Mouse (Mus musculus): ENCODE measurements around the gene Olfr1013. TPM values are rescaled to one million over a fixed set of nuclear protein-coding genes. Genes with fewer than 3 reads are reported as not detected.

Gene Olfr1013
- polyA plus RNA-seq (2014; fragmentation: Illumina TruSeq; extraction: RNeasy Lipid Tissue Mini Kit (QIAGEN cat#74804); ENCODE audit: low read depth, low replicate concordance): not detected

DNA sequence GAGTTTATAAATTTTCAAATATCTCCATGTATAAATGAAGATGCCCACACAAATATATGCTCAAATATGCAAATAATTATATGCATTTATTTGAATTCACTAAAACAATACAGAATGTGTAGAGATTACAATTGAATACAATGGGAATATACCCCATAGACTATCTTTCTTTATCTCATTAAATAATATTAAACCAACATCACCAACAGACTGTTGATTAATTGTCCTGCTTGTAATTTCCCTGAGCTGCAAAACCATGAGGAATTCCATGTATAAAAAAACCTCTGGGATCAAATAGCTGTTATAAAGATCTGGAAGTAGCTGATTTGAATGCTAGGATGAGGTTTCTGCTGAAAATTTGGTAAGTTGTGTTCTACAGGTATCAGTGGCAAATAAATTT, at the start of gene Olfr1013:
Gene Olfr1013, plus strand, starts transcription at position 301 of the 400 bp plus-strand sequence.

DNA sequence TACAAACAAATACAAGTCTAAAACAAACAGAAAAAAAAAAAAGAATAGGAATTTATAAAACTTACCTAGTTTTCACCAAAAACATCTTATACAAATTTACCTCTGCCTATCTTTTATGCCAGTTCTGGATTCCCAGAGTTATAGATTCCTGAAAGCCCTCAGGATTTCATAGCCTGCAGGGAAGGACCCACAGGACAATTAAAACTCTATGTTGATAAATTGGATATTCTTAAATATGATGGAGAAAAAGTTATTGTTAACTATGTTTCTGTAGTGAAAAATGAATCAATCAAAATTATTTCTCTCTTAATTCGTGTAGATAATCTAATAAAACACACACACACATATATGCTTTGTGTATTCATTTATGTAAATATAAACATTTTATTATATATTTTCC, 4.2 kb upstream of the Olfr1013 start, which contains the start of gene Olfr1012:
Gene Olfr1012, minus strand, starts transcription at position 101 of the 400 bp plus-strand sequence.

DNA sequence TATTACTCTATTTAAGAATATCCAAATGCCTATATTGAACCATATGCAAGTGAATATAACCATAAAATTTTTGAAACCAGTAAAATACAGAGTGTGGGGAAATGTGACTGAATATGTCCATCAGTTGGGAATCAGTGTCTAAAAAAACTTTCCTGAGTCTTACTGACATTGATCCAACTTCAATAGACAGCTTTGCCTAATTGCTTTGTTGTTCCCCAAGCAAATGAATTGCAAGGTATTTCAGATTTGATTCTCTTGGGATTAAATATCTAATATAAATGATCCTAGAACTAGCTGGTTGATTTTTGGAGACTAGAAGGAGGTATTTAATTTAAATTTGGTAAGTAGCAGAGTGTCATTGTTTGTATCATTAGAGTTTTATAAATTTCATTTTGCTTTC, 5.5 kb downstream of the Olfr1013 start, which contains the start of gene Olfr1014:
Gene Olfr1014, plus strand, starts transcription at position 301 of the 400 bp plus-strand sequence.

GRCm38 (mm10) chr2:85781717-85782116, 14.8 kb downstream of the Olfr1013 start, which contains the start of gene Olfr1015:
Gene Olfr1015 (plus strand): TSS chr2:85782017.

GRCm38 (mm10) chr2:85802444-85802843, 35.5 kb downstream of the Olfr1013 start, which contains the start of gene Olfr1016:
Gene Olfr1016 (minus strand): TSS chr2:85802544.

DNA sequence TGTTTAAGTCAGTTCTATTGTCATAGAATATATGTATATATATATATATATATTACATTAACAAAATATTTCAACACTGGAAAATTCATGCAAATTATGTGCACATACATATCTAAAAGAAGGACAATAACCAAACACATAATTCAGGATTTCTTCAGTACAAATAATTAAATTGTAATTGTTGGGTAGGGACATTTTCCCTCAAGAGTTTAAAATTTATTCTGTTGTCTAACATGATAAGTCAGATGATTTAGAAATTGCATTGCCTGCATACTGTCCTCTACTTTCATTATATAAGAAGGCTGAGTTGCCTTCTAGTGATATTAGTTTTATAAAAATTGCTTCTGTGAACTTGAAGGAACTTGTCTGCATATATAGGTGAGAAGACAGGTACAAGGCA, 51.3 kb downstream of the Olfr1013 start, which contains the start of gene Olfr1018:
Gene Olfr1018, plus strand, starts transcription at position 301 of the 400 bp plus-strand sequence.

Other genes starting within 250 kb of the Olfr1013 start
- not detected for gene 4833423E24Rik, start 248.1 kb upstream of the Olfr1013 start, polyA plus RNA-seq (2014; fragmentation: Illumina TruSeq; extraction: RNeasy Lipid Tissue Mini Kit (QIAGEN cat#74804); ENCODE audit: low read depth, low replicate concordance)
- not detected for gene Olfr996, start 187.9 kb upstream of the Olfr1013 start, polyA plus RNA-seq (2014; fragmentation: Illumina TruSeq; extraction: RNeasy Lipid Tissue Mini Kit (QIAGEN cat#74804); ENCODE audit: low read depth, low replicate concordance)
- gene Olfr998, start 178.2 kb upstream of the Olfr1013 start, polyA plus RNA-seq (2014; fragmentation: Illumina TruSeq; extraction: RNeasy Lipid Tissue Mini Kit (QIAGEN cat#74804); ENCODE audit: low read depth, low replicate concordance): not detected
- gene Olfr1000, start 155.2 kb upstream of the Olfr1013 start, polyA plus RNA-seq (2014; fragmentation: Illumina TruSeq; extraction: RNeasy Lipid Tissue Mini Kit (QIAGEN cat#74804); ENCODE audit: low read depth, low replicate concordance): not detected
- gene Olfr1002, start 116.4 kb upstream of the Olfr1013 start, polyA plus RNA-seq (2014; fragmentation: Illumina TruSeq; extraction: RNeasy Lipid Tissue Mini Kit (QIAGEN cat#74804); ENCODE audit: low read depth, low replicate concordance): not detected
- not detected for gene Olfr154, start 102.6 kb upstream of the Olfr1013 start, polyA plus RNA-seq (2014; fragmentation: Illumina TruSeq; extraction: RNeasy Lipid Tissue Mini Kit (QIAGEN cat#74804); ENCODE audit: low read depth, low replicate concordance)
- not detected for gene Olfr1006, start 88.3 kb upstream of the Olfr1013 start, polyA plus RNA-seq (2014; fragmentation: Illumina TruSeq; extraction: RNeasy Lipid Tissue Mini Kit (QIAGEN cat#74804); ENCODE audit: low read depth, low replicate concordance)
- gene Olfr1008, start 77.7 kb upstream of the Olfr1013 start, polyA plus RNA-seq (2014; fragmentation: Illumina TruSeq; extraction: RNeasy Lipid Tissue Mini Kit (QIAGEN cat#74804); ENCODE audit: low read depth, low replicate concordance): not detected
- gene Olfr1009, start 51.7 kb upstream of the Olfr1013 start, polyA plus RNA-seq (2014; fragmentation: Illumina TruSeq; extraction: RNeasy Lipid Tissue Mini Kit (QIAGEN cat#74804); ENCODE audit: low read depth, low replicate concordance): not detected
- not detected for gene Olfr1012, start 4.3 kb upstream of the Olfr1013 start, polyA plus RNA-seq (2014; fragmentation: Illumina TruSeq; extraction: RNeasy Lipid Tissue Mini Kit (QIAGEN cat#74804); ENCODE audit: low read depth, low replicate concordance)
- not detected for gene Olfr1014, start 5.6 kb downstream of the Olfr1013 start, polyA plus RNA-seq (2014; fragmentation: Illumina TruSeq; extraction: RNeasy Lipid Tissue Mini Kit (QIAGEN cat#74804); ENCODE audit: low read depth, low replicate concordance)
- not detected for gene Olfr1015, start 14.9 kb downstream of the Olfr1013 start, polyA plus RNA-seq (2014; fragmentation: Illumina TruSeq; extraction: RNeasy Lipid Tissue Mini Kit (QIAGEN cat#74804); ENCODE audit: low read depth, low replicate concordance)
- gene Olfr1016, start 35.4 kb downstream of the Olfr1013 start, polyA plus RNA-seq (2014; fragmentation: Illumina TruSeq; extraction: RNeasy Lipid Tissue Mini Kit (QIAGEN cat#74804); ENCODE audit: low read depth, low replicate concordance): not detected
- not detected for gene Olfr1018, start 51.4 kb downstream of the Olfr1013 start, polyA plus RNA-seq (2014; fragmentation: Illumina TruSeq; extraction: RNeasy Lipid Tissue Mini Kit (QIAGEN cat#74804); ENCODE audit: low read depth, low replicate concordance)
- gene Olfr1019, start 78.4 kb downstream of the Olfr1013 start, polyA plus RNA-seq (2014; fragmentation: Illumina TruSeq; extraction: RNeasy Lipid Tissue Mini Kit (QIAGEN cat#74804); ENCODE audit: low read depth, low replicate concordance): not detected
- not detected for gene Olfr1020, start 79.9 kb downstream of the Olfr1013 start, polyA plus RNA-seq (2014; fragmentation: Illumina TruSeq; extraction: RNeasy Lipid Tissue Mini Kit (QIAGEN cat#74804); ENCODE audit: low read depth, low replicate concordance)
- not detected for gene Olfr1022, start 101.5 kb downstream of the Olfr1013 start, polyA plus RNA-seq (2014; fragmentation: Illumina TruSeq; extraction: RNeasy Lipid Tissue Mini Kit (QIAGEN cat#74804); ENCODE audit: low read depth, low replicate concordance)
- gene Olfr1023, start 118.5 kb downstream of the Olfr1013 start, polyA plus RNA-seq (2014; fragmentation: Illumina TruSeq; extraction: RNeasy Lipid Tissue Mini Kit (QIAGEN cat#74804); ENCODE audit: low read depth, low replicate concordance): not detected
- gene Olfr1024, start 138.0 kb downstream of the Olfr1013 start, polyA plus RNA-seq (2014; fragmentation: Illumina TruSeq; extraction: RNeasy Lipid Tissue Mini Kit (QIAGEN cat#74804); ENCODE audit: low read depth, low replicate concordance): not detected
- not detected for gene Olfr1025-ps1, start 148.1 kb downstream of the Olfr1013 start, polyA plus RNA-seq (2014; fragmentation: Illumina TruSeq; extraction: RNeasy Lipid Tissue Mini Kit (QIAGEN cat#74804); ENCODE audit: low read depth, low replicate concordance)
- not detected for gene Olfr1026, start 154.5 kb downstream of the Olfr1013 start, polyA plus RNA-seq (2014; fragmentation: Illumina TruSeq; extraction: RNeasy Lipid Tissue Mini Kit (QIAGEN cat#74804); ENCODE audit: low read depth, low replicate concordance)
- gene Olfr1028, start 183.3 kb downstream of the Olfr1013 start, polyA plus RNA-seq (2014; fragmentation: Illumina TruSeq; extraction: RNeasy Lipid Tissue Mini Kit (QIAGEN cat#74804); ENCODE audit: low read depth, low replicate concordance): not detected
- gene Olfr1029, start 206.8 kb downstream of the Olfr1013 start, polyA plus RNA-seq (2014; fragmentation: Illumina TruSeq; extraction: RNeasy Lipid Tissue Mini Kit (QIAGEN cat#74804); ENCODE audit: low read depth, low replicate concordance): not detected
- not detected for gene Olfr1030, start 212.2 kb downstream of the Olfr1013 start, polyA plus RNA-seq (2014; fragmentation: Illumina TruSeq; extraction: RNeasy Lipid Tissue Mini Kit (QIAGEN cat#74804); ENCODE audit: low read depth, low replicate concordance)
- gene Olfr1031, start 223.2 kb downstream of the Olfr1013 start, polyA plus RNA-seq (2014; fragmentation: Illumina TruSeq; extraction: RNeasy Lipid Tissue Mini Kit (QIAGEN cat#74804); ENCODE audit: low read depth, low replicate concordance): not detected
- not detected for gene Olfr1032, start 238.4 kb downstream of the Olfr1013 start, polyA plus RNA-seq (2014; fragmentation: Illumina TruSeq; extraction: RNeasy Lipid Tissue Mini Kit (QIAGEN cat#74804); ENCODE audit: low read depth, low replicate concordance)

Data from adipose tissue, adult 10 weeks (tissue).